Mouse (Mus musculus) heart, embryonic 12.5 days (tissue): ENCODE measurements around the gene Sertad1. TPM values are rescaled to one million over a fixed set of nuclear protein-coding genes. Genes with fewer than 3 reads are reported as not detected.
A peak's percentile ranks its signal among the peaks of the same experiment; 100 is the strongest.

Source experiments
- ATAC-seq: fragments of 200-750 bp; cut with Nextera tagmentation; 2 replicates; pipeline ENCODE4 v1.8.0; 2017; ENCODE audit warnings: moderate TSS enrichment, moderate library complexity; ENCODE audit not compliant: insufficient number of reproducible peaks, low FRiP score
- H3K27ac ChIP-seq: fragments of 300-500 bp; sonication (generic); 2 replicates; pipeline ENCODE4 v1.5.1; 2016; ENCODE audit warnings: mild to moderate bottlenecking, moderate library complexity; ENCODE audit not compliant: poor library complexity, severe bottlenecking
- H3K27me3 ChIP-seq: fragments of 300-500 bp; sonication (generic); replicated peaks from 2 replicates; pipeline ENCODE4 v1.6.1; 2016; ENCODE audit warnings: mild to moderate bottlenecking, moderate library complexity
- H3K36me3 ChIP-seq: fragments of 300-500 bp; sonication (generic); 2 replicates; pipeline ENCODE4 v1.6.1; 2016; ENCODE audit warnings: mild to moderate bottlenecking, moderate library complexity
- H3K4me1 ChIP-seq: fragments of 300-500 bp; sonication (generic); replicated peaks from 2 replicates; pipeline ENCODE4 v1.6.1; 2016; ENCODE audit warnings: mild to moderate bottlenecking
- H3K4me2 ChIP-seq: fragments of 300-500 bp; sonication (generic); 2 replicates; pipeline ENCODE4 v1.6.1; 2016; ENCODE audit warnings: mild to moderate bottlenecking, moderate library complexity
- H3K4me3 ChIP-seq: fragments of 300-500 bp; sonication (generic); 2 replicates; pipeline ENCODE4 v1.5.1; 2016; ENCODE audit warnings: mild to moderate bottlenecking
- H3K9ac ChIP-seq: fragments of 300-500 bp; sonication (generic); 2 replicates; pipeline ENCODE4 v1.6.1; 2016; ENCODE audit warnings: mild to moderate bottlenecking, moderate library complexity
- H3K9me3 ChIP-seq: fragments of 300-500 bp; sonication (generic); replicated peaks from 2 replicates; pipeline ENCODE4 v1.6.1; 2016; ENCODE audit warnings: mild to moderate bottlenecking, moderate library complexity
- WGBS: fragments of 180-500 bp; shearing (Covaris S2); methylation state at CpG from one replicate; pipeline ENCODE4 v1.1.7; 2016; 5-methylcytosine and 5-hydroxymethylcytosine counted together
- polyA plus RNA-seq: library from polyadenylated mRNA; unstranded; fragments of >200 nt; fragmentation: Nextera tagmentation; extraction: Ambion mirVana; gene quantifications from 2 replicates; pipeline ENCODE4 v1.2.1, GENCODE M21; 2016

Sertad1 gene
- polyA plus RNA-seq = 35.3 and 35.9 TPM in 2 replicates

DNA sequence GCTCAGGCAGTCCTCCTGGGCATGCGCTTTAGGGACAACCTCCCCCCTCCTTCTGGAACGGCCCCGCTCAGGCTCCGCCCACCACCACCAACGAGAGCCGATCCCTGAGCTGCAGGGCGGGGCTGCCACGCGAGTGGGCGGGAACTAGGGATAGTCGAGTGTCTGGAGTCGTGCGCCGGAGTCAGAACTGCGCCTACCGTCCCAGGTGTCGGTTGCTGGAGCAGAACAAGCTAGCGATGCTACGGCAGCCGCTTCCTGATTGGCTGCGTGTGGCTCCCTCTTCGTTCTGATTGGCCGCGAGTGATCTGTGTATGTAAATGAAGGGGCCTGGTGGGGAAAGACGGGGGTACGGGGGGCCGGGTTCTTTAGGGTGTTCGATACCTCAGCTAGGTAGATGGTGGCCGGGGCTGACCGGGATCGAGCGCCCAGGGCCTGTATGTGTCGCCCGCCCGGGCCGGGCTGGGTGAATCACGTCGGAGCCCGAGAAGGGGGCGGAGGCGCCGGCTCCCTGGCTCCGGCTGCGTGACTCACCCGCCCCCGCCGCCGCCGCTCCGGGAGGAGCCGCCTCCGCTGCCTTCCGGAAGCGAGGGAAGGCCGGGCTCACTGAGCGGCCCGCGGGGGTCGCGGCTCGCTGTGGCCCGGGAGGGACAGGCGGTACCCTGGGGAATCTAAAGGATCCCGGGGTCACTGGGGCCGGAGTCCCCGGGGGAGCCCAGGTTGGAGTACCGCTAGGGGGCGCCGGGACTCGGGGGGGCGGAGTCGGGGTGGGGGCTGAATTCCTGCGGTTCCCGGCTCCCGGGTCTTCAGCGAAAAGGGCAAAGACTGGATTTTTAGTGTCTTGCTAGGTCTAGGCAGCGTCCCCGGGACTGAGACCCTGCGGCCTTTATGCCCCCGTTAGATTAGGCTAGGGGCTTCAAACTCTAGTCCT is at the start of gene Sertad1:
Gene Sertad1, plus strand, starts transcription at position 141 of the 928 bp plus-strand sequence.
- under 1% methylated on average over 58 of the region's 80 CpGs for WGBS
- ATAC-seq = peak; percentile 89
- no peaks in the 10 kb centered on the region for H3K27me3 ChIP-seq
- peak within 1 kb of the TSS; percentile 75 for H3K4me3 ChIP-seq
- H3K9me3 ChIP-seq = no peaks in the 10 kb centered on the region
- peaks cover 20% of the 10 kb centered on the region for H3K36me3 ChIP-seq
- peak within 1 kb of the TSS; percentile 88 for H3K9ac ChIP-seq
- H3K4me1 ChIP-seq = peaks cover 40% of the 10 kb centered on the region
- H3K4me2 ChIP-seq = peak within 1 kb of the TSS; percentile 75
- peak within 1 kb of the TSS; percentile 98 for H3K27ac ChIP-seq

DNA sequence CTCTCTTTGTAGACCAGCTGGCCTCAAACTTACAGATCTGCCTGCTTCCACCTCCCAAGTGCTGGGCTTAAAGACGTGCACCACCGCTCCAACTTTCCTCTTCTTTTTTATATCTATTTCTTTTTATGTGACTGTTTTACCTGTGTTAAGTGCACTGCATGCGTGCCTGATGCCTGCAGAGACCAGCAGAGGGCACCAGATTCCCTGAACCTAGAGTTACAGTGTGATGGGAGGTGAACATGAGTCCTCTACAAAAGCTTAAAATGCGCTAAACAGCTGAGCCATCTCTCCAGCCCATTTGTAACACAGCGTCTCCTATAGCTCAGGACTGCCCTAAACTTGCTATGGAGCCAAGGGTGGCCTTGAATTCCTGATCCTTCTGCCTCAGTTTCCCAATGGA is 49.2 kb upstream of the Sertad1 start:
- ATAC-seq = no peak
- 50% methylated on average over 5 of the region's 5 CpGs for WGBS

GRCm38 (mm10) chr7:27440014-27440413 is 46.7 kb upstream of the Sertad1 start:
- no peak for ATAC-seq
- Histone ChIP-seq H3K4me2 (no peak overlapping the region), H3K9ac (no peak overlapping the region), H3K9me3 (peaks cover 14% of the 10 kb centered on the region), H3K27ac (no peak overlapping the region), H3K4me1 (no peaks in the 10 kb centered on the region), H3K36me3 (no peaks in the 10 kb centered on the region), H3K27me3 (peaks cover 17% of the 10 kb centered on the region), H3K4me3 (no peak overlapping the region)
- 79% methylated on average over 4 of the region's 4 CpGs for WGBS

More for the DNA sequence above, 49.2 kb upstream of the Sertad1 start:
- peaks cover 14% of the 10 kb centered on the region for H3K9me3 ChIP-seq
- peaks cover 27% of the 10 kb centered on the region for H3K27me3 ChIP-seq
- H3K4me3 ChIP-seq = no peak overlapping the region
- H3K36me3 ChIP-seq = no peaks in the 10 kb centered on the region
- no peak overlapping the region for H3K9ac ChIP-seq
- H3K27ac ChIP-seq = no peak overlapping the region
- no peak overlapping the region for H3K4me2 ChIP-seq
- no peaks in the 10 kb centered on the region for H3K4me1 ChIP-seq

GRCm38 (mm10) chr7:27446051-27446450 is 40.7 kb upstream of the Sertad1 start:
- Histone ChIP-seq H3K9me3 (no peaks in the 10 kb centered on the region), H3K4me2 (peak overlapping the region; percentile 97), H3K36me3 (no peaks in the 10 kb centered on the region), H3K27me3 (peaks cover 30% of the 10 kb centered on the region), H3K4me1 (peaks cover 27% of the 10 kb centered on the region), H3K27ac (no peak overlapping the region), H3K9ac (peak overlapping the region; percentile 71), H3K4me3 (peak overlapping the region; percentile 69)
- WGBS = 5% methylated on average over 17 of the region's 18 CpGs
- no peak for ATAC-seq

GRCm38 (mm10) chr7:27446521-27447418 is 39.9 kb upstream of the Sertad1 start:
- Histone ChIP-seq H3K4me1 (peaks cover 27% of the 10 kb centered on the region), H3K9me3 (no peaks in the 10 kb centered on the region), H3K27me3 (peaks cover 30% of the 10 kb centered on the region), H3K4me2 (peak overlapping the region; percentile 97), H3K36me3 (no peaks in the 10 kb centered on the region), H3K9ac (peak overlapping the region; percentile 71), H3K27ac (no peak overlapping the region), H3K4me3 (peak overlapping the region; percentile 69)
- ATAC-seq = 0 out of 2 replicates have a peak, but pooled peaks have one; percentile 1
- 7% methylated on average over 52 of the region's 53 CpGs for WGBS

GRCm38 (mm10) chr7:27447419-27448286 is 39.1 kb upstream of the Sertad1 start, which contains the start of the genes Sptbn4 and Blvrb:
TSS of gene Sptbn4 (minus strand) at chr7:27447686.
TSS of gene Blvrb (plus strand) at chr7:27447978.
- peak within 1 kb of the TSS; percentile 79 for H3K9ac ChIP-seq
- H3K4me1 ChIP-seq = peaks cover 27% of the 10 kb centered on the region
- H3K27ac ChIP-seq = peak within 1 kb of the TSS; percentile 66
- peak within 1 kb of the TSS; percentile 97 for H3K4me2 ChIP-seq
- H3K9me3 ChIP-seq = no peaks in the 10 kb centered on the region
- peak; percentile 92 for ATAC-seq
- H3K27me3 ChIP-seq = peaks cover 30% of the 10 kb centered on the region
- H3K36me3 ChIP-seq = no peaks in the 10 kb centered on the region
- H3K4me3 ChIP-seq = peak within 1 kb of the TSS; percentile 69
- WGBS = under 1% methylated on average over 54 of the region's 54 CpGs

DNA sequence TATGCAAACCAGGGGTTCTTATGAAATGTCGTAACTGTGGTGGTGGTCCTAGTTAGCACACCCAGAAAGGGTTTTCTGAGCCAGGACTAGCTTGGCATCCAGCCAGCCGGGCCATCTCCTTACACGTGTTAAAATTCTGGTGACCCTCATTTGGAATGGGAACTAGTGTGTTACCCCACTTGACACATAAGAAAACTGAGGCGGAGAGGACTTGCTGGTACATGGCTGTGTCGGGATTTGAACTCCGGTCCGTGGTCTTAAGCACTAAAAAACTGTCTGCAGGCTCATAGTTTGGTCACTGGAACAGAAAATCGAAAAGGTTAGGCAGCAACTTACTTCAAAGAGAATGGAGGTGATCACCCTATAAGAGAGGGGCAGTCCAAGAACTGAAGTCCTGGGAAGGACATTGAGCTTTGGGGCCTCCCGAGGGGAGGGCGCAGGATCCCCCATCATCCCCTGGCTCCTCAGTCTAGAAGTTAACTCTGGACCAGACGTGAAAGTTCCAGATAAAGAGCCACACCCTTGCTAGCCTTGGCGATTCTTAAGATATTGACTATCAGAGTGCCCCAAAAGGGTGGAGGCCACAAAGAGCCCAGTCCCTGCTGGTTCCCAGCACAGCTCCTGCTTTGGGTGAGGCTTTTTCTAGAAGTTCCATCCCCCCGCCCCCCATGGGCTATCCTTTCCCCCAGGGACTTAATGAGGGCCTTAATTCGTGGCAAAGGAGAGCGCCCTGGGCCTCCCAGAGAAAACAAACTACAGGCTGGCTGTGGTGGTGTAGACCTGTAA is 38.1 kb upstream of the Sertad1 start:
- H3K27ac ChIP-seq = peak overlapping the region; percentile 66
- peak overlapping the region; percentile 79 for H3K9ac ChIP-seq
- WGBS = 43% methylated on average over 15 of the region's 15 CpGs
- H3K9me3 ChIP-seq = no peaks in the 10 kb centered on the region
- H3K4me2 ChIP-seq = peak overlapping the region; percentile 97
- H3K4me1 ChIP-seq = peaks cover 27% of the 10 kb centered on the region
- peaks cover 28% of the 10 kb centered on the region for H3K27me3 ChIP-seq
- H3K36me3 ChIP-seq = no peaks in the 10 kb centered on the region
- peak overlapping the region; percentile 69 for H3K4me3 ChIP-seq
- ATAC-seq = peak; percentile 30

DNA sequence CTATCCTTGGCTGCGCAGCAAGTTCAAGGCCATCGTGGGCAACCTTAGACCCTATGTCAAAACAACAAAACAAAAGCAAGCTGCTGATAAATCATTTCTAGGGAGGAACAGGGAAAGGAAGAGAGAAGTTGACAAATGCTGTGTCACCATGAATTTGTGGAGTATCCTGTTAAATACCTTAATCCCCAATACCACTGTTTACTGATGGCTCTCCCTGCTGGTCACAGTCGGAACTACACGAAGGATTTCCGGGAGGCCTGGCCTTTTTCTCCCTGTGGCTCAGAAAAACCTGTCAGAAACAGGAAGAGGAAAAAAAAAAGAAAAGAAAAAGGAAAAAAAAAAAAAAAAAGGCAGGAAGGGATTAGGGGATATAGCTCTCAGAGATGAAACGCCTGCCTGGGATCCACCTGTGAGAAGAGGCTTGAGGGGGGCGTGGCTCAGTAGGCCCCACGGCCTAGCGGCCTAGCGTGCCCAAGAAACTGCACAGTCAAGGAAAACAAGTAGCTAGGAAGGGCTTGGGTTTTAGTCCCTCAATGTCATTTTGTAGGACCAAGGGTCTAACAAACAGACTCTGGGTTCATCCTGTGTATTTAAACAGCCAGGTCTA is 37.4 kb upstream of the Sertad1 start:
- H3K9ac ChIP-seq = no peak overlapping the region
- WGBS = 50% methylated on average over 10 of the region's 10 CpGs
- peak overlapping the region; percentile 97; the same call in 1 of the 2 replicates for H3K4me2 ChIP-seq
- ATAC-seq = peak; percentile 38; the same call in 1 of the 2 replicates
- peak overlapping the region; percentile 69; the same call in 1 of the 2 replicates for H3K4me3 ChIP-seq
- H3K9me3 ChIP-seq = no peaks in the 10 kb centered on the region
- peaks cover 23% of the 10 kb centered on the region for H3K27me3 ChIP-seq
- no peaks in the 10 kb centered on the region for H3K36me3 ChIP-seq
- peak overlapping the region; percentile 66 for H3K27ac ChIP-seq
- peaks cover 27% of the 10 kb centered on the region for H3K4me1 ChIP-seq

DNA sequence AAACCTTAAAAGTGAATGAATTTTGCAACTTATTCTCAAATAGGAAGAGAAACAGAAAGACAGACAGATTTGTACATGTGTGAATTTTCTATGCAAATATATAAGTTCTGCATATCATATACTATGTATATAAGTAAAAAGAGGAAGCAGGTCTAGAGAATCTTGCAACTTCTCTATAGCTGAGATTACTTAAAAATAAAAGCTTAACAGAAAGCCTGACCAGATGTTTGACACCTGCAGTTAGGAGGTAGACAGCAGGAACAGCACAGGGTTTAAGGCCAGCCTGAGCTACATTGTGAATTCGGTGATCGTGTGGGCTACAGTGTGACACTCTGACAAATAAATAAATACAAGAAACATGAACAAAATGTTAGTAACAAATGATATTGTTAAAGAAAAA is 35.4 kb upstream of the Sertad1 start:
- Histone ChIP-seq H3K9me3 (no peaks in the 10 kb centered on the region), H3K27ac (no peak overlapping the region), H3K36me3 (no peaks in the 10 kb centered on the region), H3K4me3 (no peak overlapping the region), H3K9ac (no peak overlapping the region), H3K4me2 (no peak overlapping the region), H3K27me3 (peaks cover 3% of the 10 kb centered on the region), H3K4me1 (peaks cover 21% of the 10 kb centered on the region)
- no peak for ATAC-seq
- WGBS = 99% methylated on average over 2 of the region's 2 CpGs
